Comparison of ENCODE assay signal across 16 mouse cellular contexts in the genomic region with DNA sequence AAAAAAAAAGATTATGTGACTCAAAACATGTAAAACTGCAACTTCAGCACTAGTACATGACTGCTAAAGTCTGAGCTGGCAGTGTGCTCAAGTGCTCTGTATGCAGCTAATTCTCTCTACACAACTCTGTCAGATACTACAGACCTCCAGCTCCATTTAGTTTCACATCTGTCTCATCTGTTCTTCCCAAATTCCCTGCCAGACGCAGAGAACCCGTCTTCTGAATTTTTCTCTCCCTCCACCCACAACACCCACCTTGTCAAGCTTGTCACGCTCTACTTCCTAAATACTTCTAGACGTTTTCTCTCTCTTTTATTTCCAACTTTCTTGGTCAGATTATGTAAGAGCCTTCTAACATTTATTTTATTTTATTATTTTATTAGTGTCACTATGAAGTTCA.
"Had no signal": no experiment of that assay in that cellular context is flagged by ENCODE, and none has a peak within 500 bp of the region (broad histone marks: within the 10 kb centered on the region; RNA-seq: fewer than 3 reads in every experiment).

No protein-coding gene starts in this region.

- H3K4me1 ChIP-seq: lung, embryonic 15.5 days; midbrain, embryonic 12.5 days; neural tube, embryonic 12.5 days; stomach, embryonic 15.5 days had no signal

- ATAC-seq: lung, postnatal 0 days had no signal

- H3K9ac ChIP-seq: liver, embryonic 14.5 days; lung, embryonic 15.5 days; midbrain, embryonic 12.5 days; neural tube, embryonic 12.5 days; stomach, embryonic 15.5 days had no signal

- H3K36me3 ChIP-seq: midbrain, embryonic 12.5 days; stomach, embryonic 15.5 days had no signal

- H3K4me3 ChIP-seq: lung, embryonic 15.5 days; megakaryocyte, embryonic 14.5 days; midbrain, embryonic 12.5 days; neural tube, embryonic 12.5 days; stomach, embryonic 15.5 days had no signal

- DNase-seq: lung, adult 2 months; lung, postnatal 14 days; lung, postnatal 36 days; midbrain, embryonic 14.5 days; thymus, adult 18-20 months; thymus, postnatal 14 days; thymus, postnatal 36 days had no signal

- H3K4me2 ChIP-seq: lung, embryonic 15.5 days; midbrain, embryonic 12.5 days; neural tube, embryonic 12.5 days; stomach, embryonic 15.5 days had no signal

- H3K27ac ChIP-seq: liver, embryonic 14.5 days; lung, embryonic 15.5 days; macrophage; midbrain, embryonic 12.5 days; neural tube, embryonic 12.5 days; stomach, embryonic 15.5 days; stomach, postnatal 0 days had no signal

- H3K9me3 ChIP-seq: lung, embryonic 15.5 days; megakaryocyte, embryonic 14.5 days; midbrain, embryonic 12.5 days; neural tube, embryonic 12.5 days; stomach, embryonic 15.5 days had no signal

- H3K27me3 ChIP-seq: lung, embryonic 15.5 days; megakaryocyte, embryonic 14.5 days; midbrain, embryonic 12.5 days; neural tube, embryonic 12.5 days; stomach, embryonic 15.5 days had no signal
